Mouse (Mus musculus): ENCODE data around the gene Dusp19.

Gene Dusp19

GRCm38 (mm10) chr2:80638364-80639241 is 21.8 kb downstream of the Dusp19 start:
- DNase-seq (ENCODE audit: low spot score in 2 of 2) = peak; percentile 81 to 84

GRCm38 (mm10) chr2:80639398-80639797 is 22.6 kb downstream of the Dusp19 start:
- no peak for DNase-seq (ENCODE audit: low spot score in 2 of 2)

GRCm38 (mm10) chr2:80639864-80640263 is 23.0 kb downstream of the Dusp19 start:
- DNase-seq (ENCODE audit: low spot score in 2 of 2) = no peak

GRCm38 (mm10) chr2:80661414-80661813 is 44.6 kb downstream of the Dusp19 start:
- DNase-seq (ENCODE audit: low spot score in 2 of 2) = no peak

- DNase-seq (ENCODE audit: low spot score in 2 of 2) = no peak
These were observed 45.8 kb downstream of the Dusp19 start for GRCm38 (mm10) chr2:80662682-80663081.

- DNase-seq (ENCODE audit: low spot score in 2 of 2) = no peak
These were observed 50.6 kb downstream of the Dusp19 start for GRCm38 (mm10) chr2:80667396-80667964.

- DNase-seq (ENCODE audit: low spot score in 2 of 2) = no peak
These were observed 53.2 kb downstream of the Dusp19 start for GRCm38 (mm10) chr2:80669868-80670666.

GRCm38 (mm10) chr2:80678803-80679202 is 62.0 kb downstream of the Dusp19 start:
- no peak for DNase-seq (ENCODE audit: low spot score in 2 of 2)

Data from frontal cortex, postnatal 14 days (tissue).